Mouse (Mus musculus): ENCODE measurements around the gene Cdca8. TPM values are rescaled to one million over a fixed set of nuclear protein-coding genes. Genes with fewer than 3 reads are reported as not detected.

The Cdca8 gene
- polyA plus RNA-seq, 1 experiment from 2014 or later: 195 TPM

DNA sequence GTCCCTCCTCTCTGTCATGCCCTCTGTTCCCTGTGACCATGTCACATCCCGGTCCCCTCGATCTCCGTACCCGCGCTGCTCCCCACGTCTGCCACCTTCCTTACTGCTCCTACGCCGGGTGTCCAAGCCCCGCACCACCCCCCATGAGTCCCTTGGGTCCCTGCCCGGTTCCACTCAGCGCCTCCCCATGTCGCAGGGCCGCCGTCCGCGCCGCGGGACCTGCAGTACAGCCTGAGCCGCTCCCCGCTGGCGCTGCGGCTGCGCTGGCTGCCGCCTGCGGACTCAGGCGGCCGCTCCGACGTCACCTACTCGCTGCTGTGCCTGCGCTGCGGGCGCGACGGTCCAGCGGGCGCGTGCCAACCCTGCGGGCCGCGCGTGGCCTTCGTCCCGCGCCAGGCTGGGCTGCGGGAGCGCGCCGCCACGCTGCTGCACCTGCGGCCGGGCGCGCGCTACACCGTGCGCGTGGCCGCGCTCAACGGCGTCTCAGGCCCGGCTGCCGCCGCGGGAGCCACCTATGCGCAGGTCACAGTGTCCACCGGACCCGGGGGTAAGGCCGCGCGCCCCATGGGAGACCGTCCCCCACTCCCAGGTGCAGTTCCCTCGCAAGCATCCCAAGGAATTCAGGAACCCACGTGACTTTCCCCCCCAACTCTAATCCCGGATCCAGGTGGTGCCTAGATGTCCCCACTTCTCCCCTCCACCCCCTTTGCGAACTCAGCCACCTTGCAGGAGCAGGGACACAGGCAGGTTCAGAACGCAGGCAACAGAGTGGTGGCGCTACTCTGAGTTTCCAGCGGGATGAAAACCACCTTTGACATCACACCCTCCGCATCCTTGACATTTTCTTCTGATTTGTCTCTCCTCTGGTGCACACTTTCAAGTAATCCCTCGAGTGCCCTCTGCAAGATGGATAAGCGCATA, 44.3 kb downstream of the Cdca8 start:
- 2% methylated on average over 82 of the region's 83 CpGs for WGBS

DNA sequence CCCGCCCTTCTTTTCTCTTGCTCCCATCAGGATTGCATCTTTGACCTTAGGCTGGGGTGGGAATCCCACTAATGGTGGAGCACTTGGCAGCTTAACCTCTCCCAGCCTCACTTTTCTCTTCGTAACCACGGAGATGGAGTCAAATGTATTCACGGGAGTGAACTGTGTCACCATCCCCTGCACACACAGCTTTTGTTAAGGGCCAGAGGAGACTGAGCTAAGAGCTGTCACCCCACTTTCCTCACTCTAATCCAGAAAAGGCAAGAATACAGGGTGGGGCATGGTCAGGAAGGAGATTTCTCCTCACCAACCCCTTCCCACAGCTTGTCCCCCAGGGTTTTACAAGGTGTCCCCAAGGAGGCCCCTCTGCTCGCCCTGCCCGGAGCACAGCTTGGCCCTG, 45.3 kb downstream of the Cdca8 start:
- H3K4me3 ChIP-seq (ENCODE audit: low read depth, low read length): no peak overlapping the region
- H3K9me3 ChIP-seq (ENCODE audit: control insufficient read depth, low read length): no peaks in the 10 kb centered on the region
- peaks cover 36% of the 10 kb centered on the region for H3K27me3 ChIP-seq (ENCODE audit: control insufficient read depth, insufficient read depth, low read length)
- 25% methylated on average over 6 of the region's 6 CpGs for WGBS
- H3K36me3 ChIP-seq (ENCODE audit: control insufficient read depth, insufficient read depth, low read length): no peaks in the 10 kb centered on the region
- no peak overlapping the region for H3K9ac ChIP-seq (ENCODE audit: low read depth, low read length)
- H3K4me2 ChIP-seq (replicated peaks; ENCODE audit: low read depth, low read length): no peak overlapping the region
- ATAC-seq (ENCODE audit: low FRiP score): no peak
- DNase-seq (ENCODE audit: low spot score): no peak
- H3K4me1 ChIP-seq (replicated peaks; ENCODE audit: control insufficient read depth, insufficient read depth, low read length): peaks cover 7% of the 10 kb centered on the region
- H3K27ac ChIP-seq (ENCODE audit: low read depth, low read length): no peak overlapping the region

More for the DNA sequence above, 44.3 kb downstream of the Cdca8 start:
- ATAC-seq (ENCODE audit: low FRiP score) (peak; percentile 59), DNase-seq (ENCODE audit: low spot score) (peak; percentile 46)
- H3K27me3 ChIP-seq (ENCODE audit: control insufficient read depth, insufficient read depth, low read length): peaks cover 36% of the 10 kb centered on the region
- peak overlapping the region; percentile 84 for H3K4me2 ChIP-seq (replicated peaks; ENCODE audit: low read depth, low read length)
- H3K36me3 ChIP-seq (ENCODE audit: control insufficient read depth, insufficient read depth, low read length): no peaks in the 10 kb centered on the region
- H3K4me1 ChIP-seq (replicated peaks; ENCODE audit: control insufficient read depth, insufficient read depth, low read length): peaks cover 8% of the 10 kb centered on the region
- H3K9me3 ChIP-seq (ENCODE audit: control insufficient read depth, low read length): no peaks in the 10 kb centered on the region
- no peak overlapping the region for H3K27ac ChIP-seq (ENCODE audit: low read depth, low read length)
- peak overlapping the region; percentile 52; the same call in 1 of the 2 replicates for H3K9ac ChIP-seq (ENCODE audit: low read depth, low read length)
- H3K4me3 ChIP-seq (ENCODE audit: low read depth, low read length): peak overlapping the region; percentile 37

DNA sequence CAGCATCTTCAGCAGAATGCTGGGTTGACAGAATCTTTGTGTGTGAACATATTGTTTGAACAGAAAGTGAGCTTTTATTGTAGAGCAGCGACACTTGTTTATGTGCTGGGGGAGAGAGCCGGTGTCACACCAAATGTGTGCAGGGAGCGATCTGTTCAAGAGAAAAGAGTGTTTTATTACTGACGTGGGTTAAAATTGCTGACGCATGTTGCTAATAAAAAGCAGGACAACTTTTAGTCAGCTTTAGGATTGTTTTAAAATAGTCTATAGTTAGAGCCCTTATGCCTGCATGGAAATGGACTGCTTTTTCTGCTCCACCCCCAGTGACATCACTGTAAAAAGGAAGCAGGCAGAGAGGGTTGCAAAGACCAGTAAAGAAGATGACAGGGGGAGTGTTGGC, 48.3 kb downstream of the Cdca8 start:
- H3K9me3 ChIP-seq (ENCODE audit: control insufficient read depth, low read length): no peaks in the 10 kb centered on the region
- H3K4me1 ChIP-seq (replicated peaks; ENCODE audit: control insufficient read depth, insufficient read depth, low read length): peaks cover 3% of the 10 kb centered on the region; the same call in 1 of the 2 replicates
- no peak overlapping the region for H3K4me3 ChIP-seq (ENCODE audit: low read depth, low read length)
- no peaks in the 10 kb centered on the region for H3K36me3 ChIP-seq (ENCODE audit: control insufficient read depth, insufficient read depth, low read length)
- H3K4me2 ChIP-seq (replicated peaks; ENCODE audit: low read depth, low read length): no peak overlapping the region
- H3K27me3 ChIP-seq (ENCODE audit: control insufficient read depth, insufficient read depth, low read length): peaks cover 34% of the 10 kb centered on the region
- ATAC-seq (ENCODE audit: low FRiP score) (no peak), DNase-seq (ENCODE audit: low spot score) (no peak)
- WGBS: 69% methylated on average over 5 of the region's 5 CpGs
- no peak overlapping the region for H3K9ac ChIP-seq (ENCODE audit: low read depth, low read length)
- H3K27ac ChIP-seq (ENCODE audit: low read depth, low read length): no peak overlapping the region

DNA sequence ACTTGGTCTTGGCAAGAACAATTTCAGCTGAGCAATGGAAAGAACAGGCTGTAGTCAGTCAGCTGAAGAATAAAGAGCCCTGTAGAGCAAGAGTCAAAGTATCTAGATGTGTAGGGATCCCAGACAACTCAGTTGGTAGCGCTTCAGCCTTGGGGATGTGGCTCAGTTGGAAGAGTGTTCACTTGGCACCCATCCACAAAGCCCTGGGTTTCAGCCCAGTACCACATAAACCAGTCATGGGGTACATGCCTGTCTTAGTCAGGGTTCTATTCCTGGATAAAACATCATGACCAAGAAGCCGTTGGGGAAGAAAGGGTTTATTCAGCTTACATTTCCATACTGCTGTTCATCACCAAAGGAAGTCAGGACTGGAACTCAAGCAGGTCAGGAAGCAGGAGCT, 49.2 kb downstream of the Cdca8 start:
- 91% methylated on average over 2 of the region's 2 CpGs for WGBS
- Histone ChIP-seq H3K4me2 (replicated peaks; ENCODE audit: low read depth, low read length) (no peak overlapping the region), H3K9ac (ENCODE audit: low read depth, low read length) (no peak overlapping the region), H3K36me3 (ENCODE audit: control insufficient read depth, insufficient read depth, low read length) (no peaks in the 10 kb centered on the region), H3K4me1 (replicated peaks; ENCODE audit: control insufficient read depth, insufficient read depth, low read length) (peaks cover 3% of the 10 kb centered on the region; the same call in 1 of the 2 replicates), H3K27ac (ENCODE audit: low read depth, low read length) (no peak overlapping the region), H3K9me3 (ENCODE audit: control insufficient read depth, low read length) (no peaks in the 10 kb centered on the region), H3K4me3 (ENCODE audit: low read depth, low read length) (no peak overlapping the region), H3K27me3 (ENCODE audit: control insufficient read depth, insufficient read depth, low read length) (peaks cover 34% of the 10 kb centered on the region)
- no peak for ATAC-seq (ENCODE audit: low FRiP score)
- DNase-seq (ENCODE audit: low spot score): no peak

DNA sequence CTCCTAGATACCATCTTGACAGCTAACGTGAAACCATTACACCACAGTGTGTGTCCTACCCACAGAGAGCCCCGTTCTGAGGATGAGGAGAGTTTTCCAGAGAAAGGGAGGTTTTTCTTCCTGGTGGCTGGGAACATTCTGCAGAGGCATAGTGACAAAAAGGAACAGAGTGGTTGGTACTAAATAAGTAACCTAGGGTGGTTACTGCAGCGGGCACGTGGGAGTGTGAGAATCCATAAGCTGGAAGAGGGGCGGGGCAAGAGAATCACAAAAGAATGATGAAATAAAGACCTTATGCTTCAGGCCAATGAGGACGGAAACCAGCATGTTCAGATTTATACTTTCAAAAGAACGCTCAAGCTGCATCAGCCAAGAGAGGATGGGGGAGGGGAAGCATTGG, 50.4 kb downstream of the Cdca8 start:
- Histone ChIP-seq H3K4me1 (replicated peaks; ENCODE audit: control insufficient read depth, insufficient read depth, low read length) (no peaks in the 10 kb centered on the region), H3K4me2 (replicated peaks; ENCODE audit: low read depth, low read length) (no peak overlapping the region), H3K4me3 (ENCODE audit: low read depth, low read length) (no peak overlapping the region), H3K27me3 (ENCODE audit: control insufficient read depth, insufficient read depth, low read length) (peaks cover 25% of the 10 kb centered on the region), H3K27ac (ENCODE audit: low read depth, low read length) (no peak overlapping the region), H3K9ac (ENCODE audit: low read depth, low read length) (no peak overlapping the region), H3K36me3 (ENCODE audit: control insufficient read depth, insufficient read depth, low read length) (no peaks in the 10 kb centered on the region), H3K9me3 (ENCODE audit: control insufficient read depth, low read length) (no peaks in the 10 kb centered on the region)
- ATAC-seq (ENCODE audit: low FRiP score): no peak
- no peak for DNase-seq (ENCODE audit: low spot score)
- WGBS: 75% methylated on average over 7 of the region's 7 CpGs

DNA sequence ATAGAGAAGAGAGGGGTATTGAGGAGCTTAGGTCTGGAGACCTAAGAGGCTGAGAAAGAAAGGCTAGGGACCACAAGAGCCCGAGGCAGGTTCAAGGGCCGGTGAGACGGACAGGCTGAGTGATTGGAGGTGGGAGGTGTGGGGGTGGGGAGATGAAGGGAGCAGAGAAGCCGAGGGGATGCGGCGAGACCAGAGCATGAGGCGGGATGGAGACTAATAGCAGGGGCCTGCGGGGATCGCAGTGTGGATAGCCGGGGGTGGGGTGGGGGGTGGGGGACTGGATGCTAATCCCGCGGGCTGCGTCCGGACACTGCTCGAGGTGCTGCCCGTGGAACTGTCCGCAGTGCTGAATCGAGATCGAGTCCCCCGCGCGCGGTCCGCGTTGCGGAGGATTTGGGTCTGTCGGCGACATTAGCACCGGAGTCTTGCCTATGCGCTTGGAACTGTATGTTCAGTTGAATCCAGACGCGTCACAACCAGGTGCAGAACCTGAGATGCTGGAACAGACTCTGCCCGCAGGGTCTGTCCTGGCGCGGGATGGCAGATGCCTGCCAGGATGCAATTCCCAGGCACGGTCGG, 56.9 kb downstream of the Cdca8 start:
- DNase-seq (ENCODE audit: low spot score): peak; percentile 70
- WGBS: 2% methylated on average over 37 of the region's 37 CpGs

DNA sequence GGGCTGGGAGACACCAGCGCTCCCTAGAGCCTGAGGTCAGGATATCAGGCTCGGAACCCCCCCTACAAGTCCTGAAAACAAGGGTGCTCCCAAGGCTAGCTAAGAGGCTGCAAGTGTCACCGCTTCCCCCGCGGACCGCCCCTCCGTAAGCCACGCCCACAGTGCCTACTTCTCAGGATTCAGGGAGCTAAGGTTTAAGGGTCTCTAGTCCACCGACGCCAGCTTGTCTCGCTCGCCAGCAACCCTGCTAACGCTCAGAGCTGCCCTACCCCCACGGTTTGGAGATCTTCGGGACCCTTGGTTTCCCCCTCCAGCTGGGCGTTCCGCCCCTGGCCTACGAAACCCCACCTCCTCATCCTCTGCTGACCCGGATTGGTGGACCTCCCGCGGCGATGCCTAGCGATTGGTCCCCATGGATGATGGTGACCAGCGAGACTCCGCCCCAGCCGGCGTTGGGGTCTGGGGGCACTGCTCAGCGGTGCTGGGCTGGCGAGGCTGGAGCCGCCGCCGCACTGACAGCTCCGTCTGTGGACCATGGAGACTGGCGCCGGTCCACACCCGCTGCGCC, 57.7 kb downstream of the Cdca8 start:
- Histone ChIP-seq H3K27ac (ENCODE audit: low read depth, low read length) (peak overlapping the region; percentile 70), H3K4me2 (replicated peaks; ENCODE audit: low read depth, low read length) (peak overlapping the region; percentile 66), H3K4me3 (ENCODE audit: low read depth, low read length) (peak overlapping the region; percentile 50), H3K4me1 (replicated peaks; ENCODE audit: control insufficient read depth, insufficient read depth, low read length) (peaks cover 3% of the 10 kb centered on the region; the same call in 1 of the 2 replicates), H3K36me3 (ENCODE audit: control insufficient read depth, insufficient read depth, low read length) (no peaks in the 10 kb centered on the region), H3K9ac (ENCODE audit: low read depth, low read length) (peak overlapping the region; percentile 40; the same call in 1 of the 2 replicates), H3K9me3 (ENCODE audit: control insufficient read depth, low read length) (no peaks in the 10 kb centered on the region), H3K27me3 (ENCODE audit: control insufficient read depth, insufficient read depth, low read length) (peaks cover 24% of the 10 kb centered on the region)
- whole genome bisulfite sequencing: under 1% methylated on average over 37 of the region's 37 CpGs
- ATAC-seq (ENCODE audit: low FRiP score): peak; percentile 95
- peak; percentile 93 for DNase-seq (ENCODE audit: low spot score)

More for the DNA sequence above, 56.9 kb downstream of the Cdca8 start:
- Histone ChIP-seq H3K9me3 (ENCODE audit: control insufficient read depth, low read length) (no peaks in the 10 kb centered on the region), H3K4me3 (ENCODE audit: low read depth, low read length) (peak overlapping the region; percentile 50), H3K36me3 (ENCODE audit: control insufficient read depth, insufficient read depth, low read length) (no peaks in the 10 kb centered on the region), H3K4me1 (replicated peaks; ENCODE audit: control insufficient read depth, insufficient read depth, low read length) (peaks cover 3% of the 10 kb centered on the region; the same call in 1 of the 2 replicates), H3K9ac (ENCODE audit: low read depth, low read length) (peak overlapping the region; percentile 40), H3K27me3 (ENCODE audit: control insufficient read depth, insufficient read depth, low read length) (peaks cover 24% of the 10 kb centered on the region), H3K4me2 (replicated peaks; ENCODE audit: low read depth, low read length) (peak overlapping the region; percentile 66), H3K27ac (ENCODE audit: low read depth, low read length) (peak overlapping the region; percentile 70)
- peak; percentile 26 for ATAC-seq (ENCODE audit: low FRiP score)

DNA sequence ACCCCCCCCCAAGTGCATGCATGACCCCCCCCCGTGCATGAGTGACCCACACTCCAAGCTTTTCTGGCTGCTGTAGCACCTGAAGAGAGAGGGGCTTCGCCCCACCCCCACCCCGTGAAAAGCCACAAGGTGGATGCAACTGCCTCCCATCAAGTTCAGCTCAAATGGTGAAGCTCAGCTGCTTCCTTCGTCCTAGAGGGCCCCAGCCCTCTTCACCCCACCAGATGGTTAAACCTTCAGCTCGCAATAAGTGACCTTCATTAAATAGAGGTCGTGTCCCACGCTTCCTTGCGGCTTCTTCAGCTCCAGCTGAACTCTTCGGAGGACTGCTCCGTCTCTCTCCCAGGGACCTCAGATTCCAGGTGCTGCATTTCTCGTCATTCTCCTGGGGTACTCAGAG, 58.5 kb downstream of the Cdca8 start, which contains the start of gene Epha10:
Epha10 (plus strand) TSS at position 301 of the 400 bp plus-strand sequence.
- H3K36me3 ChIP-seq (ENCODE audit: control insufficient read depth, insufficient read depth, low read length): no peaks in the 10 kb centered on the region
- H3K9ac ChIP-seq (ENCODE audit: low read depth, low read length): peak within 1 kb of the TSS; percentile 40; the same call in 1 of the 2 replicates
- peaks cover 3% of the 10 kb centered on the region; the same call in 1 of the 2 replicates for H3K4me1 ChIP-seq (replicated peaks; ENCODE audit: control insufficient read depth, insufficient read depth, low read length)
- DNase-seq (ENCODE audit: low spot score) (peak; percentile 34), ATAC-seq (ENCODE audit: low FRiP score) (peak; percentile 5; the same call in 1 of the 2 replicates)
- 5% methylated on average over 11 of the region's 11 CpGs for WGBS
- peak within 1 kb of the TSS; percentile 70 for H3K27ac ChIP-seq (ENCODE audit: low read depth, low read length)
- H3K9me3 ChIP-seq (ENCODE audit: control insufficient read depth, low read length): no peaks in the 10 kb centered on the region
- peak within 1 kb of the TSS; percentile 50 for H3K4me3 ChIP-seq (ENCODE audit: low read depth, low read length)
- peak within 1 kb of the TSS; percentile 66 for H3K4me2 ChIP-seq (replicated peaks; ENCODE audit: low read depth, low read length)
- H3K27me3 ChIP-seq (ENCODE audit: control insufficient read depth, insufficient read depth, low read length): peaks cover 19% of the 10 kb centered on the region
